Mouse (Mus musculus) regulatory T cell (primary cell): ENCODE results near the gene Capza2.
"Not testable (repeated sequence)": the region's sequence is repeated elsewhere in the genome, so short reads cannot be mapped to it uniquely, and the experiment has no call there.

Experiments
- in situ Hi-C: fragments of 300-600 bp; cut with MboI, MseI; formaldehyde crosslinking; loops from one replicate; pipeline ENCODE4 v1.15.1; 2025; ENCODE audit warnings: high pct_unique_total_duplicates

Gene Capza2

DNA sequence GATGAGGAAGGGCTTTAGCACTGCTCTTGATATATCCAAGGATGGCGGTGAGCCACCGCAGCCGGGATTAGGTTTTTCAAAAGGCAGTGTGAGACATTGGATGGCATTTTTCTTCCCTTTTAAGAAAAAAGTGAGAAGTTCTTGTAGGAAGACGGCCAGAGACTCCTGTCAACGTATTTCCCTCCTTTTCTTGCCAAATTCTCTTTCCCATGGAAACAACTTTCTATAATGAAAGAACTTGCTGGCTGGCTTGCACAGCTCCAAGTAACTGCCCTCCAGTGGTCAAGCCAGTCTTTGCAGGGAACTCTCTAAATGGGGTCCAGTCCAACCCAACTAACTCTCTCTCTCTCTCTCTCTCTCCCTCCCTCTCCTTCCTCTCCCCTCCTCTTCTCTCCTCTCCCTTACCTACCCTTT lies 60.3 kb downstream of the Capza2 start:
- in situ Hi-C loops, result loop anchor here (25.0 kb wide), 1 partner anchor 1166 kb away; the partner anchor contains the start of gene Ankrd7

DNA sequence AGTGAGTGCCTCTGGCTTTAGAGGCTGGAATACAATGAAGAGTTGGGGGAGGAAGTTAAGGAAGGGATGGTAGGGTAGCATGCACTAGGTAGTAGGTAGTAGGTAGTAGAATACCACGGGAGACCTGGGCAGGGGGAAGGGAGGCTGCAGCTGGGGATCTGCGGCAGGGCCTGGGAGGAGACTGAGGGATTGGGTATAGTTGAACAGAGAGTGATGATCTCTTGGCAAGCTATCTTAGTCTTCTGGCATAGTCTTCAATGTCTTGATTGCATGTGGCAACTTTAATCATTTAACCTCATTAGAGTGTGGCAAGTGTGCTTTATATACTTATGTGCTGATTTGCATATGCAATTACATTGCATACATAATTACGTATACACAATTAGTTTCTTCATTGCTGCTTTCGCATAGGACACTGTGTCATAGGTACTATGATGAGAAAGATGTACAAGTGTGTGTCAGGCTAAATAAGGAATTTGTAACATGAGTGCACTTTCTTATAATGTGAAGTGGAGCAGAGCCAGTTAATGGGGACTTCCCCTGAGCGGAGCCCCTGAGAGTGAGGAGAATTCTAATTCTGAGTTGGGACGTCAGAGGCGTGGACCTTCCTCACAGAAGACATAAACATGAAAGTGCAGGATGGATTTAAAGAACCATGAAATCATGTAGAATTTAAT lies 65.0 kb downstream of the Capza2 start:
- in situ Hi-C loops, result no loop called here

DNA sequence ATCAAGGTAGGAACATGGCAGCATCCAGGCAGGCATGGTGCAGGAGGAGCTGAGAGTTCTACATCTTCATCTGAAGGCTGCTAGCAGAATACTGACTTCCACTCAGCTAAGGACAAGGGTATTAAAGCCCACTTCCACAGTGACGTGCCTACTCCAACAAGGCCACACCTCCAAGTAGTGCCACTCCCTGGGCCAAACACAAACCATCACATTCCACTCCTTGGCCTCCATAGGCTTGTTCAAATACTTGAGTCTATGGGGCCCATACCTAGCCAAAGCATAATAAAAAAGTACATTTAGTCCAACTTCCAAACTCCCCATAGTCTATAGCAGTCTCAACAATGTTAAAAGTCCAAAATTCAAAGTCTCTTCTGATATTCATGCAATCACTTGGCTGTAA lies 68.0 kb downstream of the Capza2 start:
- in situ Hi-C loops, result not testable (repeated sequence)

DNA sequence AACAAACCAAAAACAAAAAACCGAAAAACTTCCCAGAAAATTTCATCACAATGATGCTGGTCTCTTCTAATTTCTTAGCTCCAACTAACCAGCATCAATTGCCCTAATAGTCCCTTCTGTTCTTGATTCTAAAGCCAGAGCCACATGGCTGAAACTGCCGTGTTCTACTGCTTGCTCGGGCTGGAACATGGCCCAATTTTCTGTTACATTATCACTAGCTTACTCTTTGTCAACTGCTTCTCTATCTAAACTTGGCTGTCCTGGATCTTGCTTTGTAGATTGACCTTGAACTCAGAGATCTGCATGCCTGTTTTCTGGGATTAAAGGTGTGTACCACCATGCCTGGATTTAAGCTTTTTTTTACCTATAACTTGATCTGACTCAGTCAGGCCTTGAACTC lies 69.9 kb downstream of the Capza2 start:
- in situ Hi-C loops, result no loop called here
